Mouse (Mus musculus) spleen, adult 2 months (tissue): ENCODE measurements at regions not wholly inside any gene's neighbourhood (a gene's known extent, or its start where the extent isn't known, plus 50 kb on each side); places are given as distances from the start of the nearest gene placed in this dataset.

ENCODE experiments used
- CTCF ChIP-seq: fragments of 200-500 bp; IDR thresholded peaks from 2 replicates; pipeline ENCODE4 v1.5.1; 2011; ENCODE audit warnings: mild to moderate bottlenecking, inconsistent platforms; ENCODE audit not compliant: insufficient read depth, insufficient read length, insufficient replicate concordance; ENCODE audit errors: extremely low read depth
- POLR2A ChIP-seq: fragments of 200-500 bp; IDR thresholded peaks from 2 replicates; pipeline ENCODE4 v1.6.1; 2011; ENCODE audit warnings: low read depth, low read length, inconsistent platforms

- TF ChIP-seq CTCF (no peak), POLR2A (no peak)
Measured at GRCm38 (mm10) chr13:6802243-6803157, 153.9 kb upstream of the Pfkp start.
